Mouse (Mus musculus) MEL (cell line): ENCODE measurements around the gene Scfd2. TPM values are rescaled to one million over a fixed set of nuclear protein-coding genes. Genes with fewer than 3 reads are reported as not detected.

Experiments used
- DNase-seq: peaks from one replicate; pipeline ENCODE4 v3.0.0; 2011; ENCODE audit warnings: low read depth, low spot score
- H3K27ac ChIP-seq: 2 replicates; pipeline ENCODE4 v1.5.1; 2012; ENCODE audit warnings: low read depth, mild to moderate bottlenecking, control low read depth, low read length, moderate library complexity; ENCODE audit not compliant: control insufficient read depth
- H3K27me3 ChIP-seq, 2 experiments: fragments of 150-350 bp in 1 of 2; sonication (generic) in 1 of 2; 2 replicates each; pipeline ENCODE4 v1.6.1; 2012; ENCODE audit warnings: low read length in 2 of 2, mild to moderate bottlenecking in 2 of 2, improper control_type of control experiment in 1 of 2, moderate library complexity in 1 of 2; ENCODE audit not compliant: insufficient read depth in 2 of 2, control insufficient read depth in 1 of 2
- H3K36me3 ChIP-seq, 2 experiments: 2 replicates each; pipeline ENCODE4 v1.6.1; 2012 to 2014; ENCODE audit warnings: low read length in 2 of 2, improper control_type of control experiment in 1 of 2, inconsistent platforms in 1 of 2, mild to moderate bottlenecking in 1 of 2; ENCODE audit not compliant: insufficient read depth in 2 of 2, control insufficient read depth in 1 of 2
- H3K4me1 ChIP-seq, 2 experiments: fragments of 150-350 bp in 1 of 2; sonication (generic) in 1 of 2; 2 replicates each; pipeline ENCODE4 v1.6.1; 2012; ENCODE audit warnings: low read length in 2 of 2, improper control_type of control experiment in 1 of 2, mild to moderate bottlenecking in 1 of 2; ENCODE audit not compliant: insufficient read depth in 2 of 2, control insufficient read depth in 1 of 2
- H3K4me3 ChIP-seq, 2 experiments: fragments of 150-350 bp in 1 of 2; sonication (generic) in 1 of 2; 2 replicates each; pipeline ENCODE4 v1.5.1; 2012; ENCODE audit warnings: low read depth in 2 of 2, low read length in 2 of 2, mild to moderate bottlenecking in 2 of 2, moderate library complexity in 2 of 2, control low read depth in 1 of 2, improper control_type of control experiment in 1 of 2; ENCODE audit not compliant: control insufficient read depth in 1 of 2, insufficient read depth in 1 of 2
- H3K79me2 ChIP-seq: 2 replicates; pipeline ENCODE4 v1.6.1; 2012; ENCODE audit warnings: mild to moderate bottlenecking, low read length, moderate library complexity; ENCODE audit not compliant: control insufficient read depth, poor library complexity, insufficient read depth
- H3K9ac ChIP-seq: 2 replicates; pipeline ENCODE4 v1.6.1; 2012; ENCODE audit warnings: low read depth, mild to moderate bottlenecking, control low read depth, low read length, moderate library complexity; ENCODE audit not compliant: control insufficient read depth, poor library complexity, severe bottlenecking
- H3K9me3 ChIP-seq: fragments of 150-350 bp; sonication (generic); replicated peaks from 2 replicates; pipeline ENCODE4 v1.6.1; 2012; ENCODE audit warnings: mild to moderate bottlenecking, low read length, improper control_type of control experiment, moderate library complexity; ENCODE audit not compliant: insufficient read depth
- BHLHE40 ChIP-seq: IDR thresholded peaks from 2 replicates; pipeline ENCODE4 v1.6.1; 2012; ENCODE audit warnings: low read depth, mild to moderate bottlenecking, inconsistent platforms, low read length, improper control_type of control experiment, borderline replicate concordance
- E2F4 ChIP-seq: IDR thresholded peaks from 2 replicates; pipeline ENCODE4 v1.6.1; 2011; ENCODE audit warnings: low read depth, low read length, improper control_type of control experiment, borderline replicate concordance
- GABPA ChIP-seq: IDR thresholded peaks from 2 replicates; pipeline ENCODE4 v1.6.1; 2012; ENCODE audit warnings: low read depth, mild to moderate bottlenecking, inconsistent platforms, low read length, improper control_type of control experiment, moderate library complexity
- MAFK ChIP-seq: IDR thresholded peaks from 2 replicates; pipeline ENCODE4 v1.6.1; 2011; ENCODE audit warnings: low read depth, mild to moderate bottlenecking, low read length, improper control_type of control experiment, borderline replicate concordance
- MAZ ChIP-seq: IDR thresholded peaks from 2 replicates; pipeline ENCODE4 v1.6.1; 2012; ENCODE audit warnings: low read depth, mild to moderate bottlenecking, inconsistent platforms, low read length, improper control_type of control experiment
- MEF2A ChIP-seq: IDR thresholded peaks from 2 replicates; pipeline ENCODE4 v1.6.1; 2014; ENCODE audit warnings: low read depth, mild to moderate bottlenecking, inconsistent platforms, low read length, improper control_type of control experiment; ENCODE audit not compliant: poor library complexity, insufficient replicate concordance, severe bottlenecking; ENCODE audit errors: extremely low read depth
- NELFE ChIP-seq: IDR thresholded peaks from 2 replicates; pipeline ENCODE4 v1.6.1; 2011; ENCODE audit warnings: low read depth, low read length, improper control_type of control experiment
- POLR2A ChIP-seq, 2 experiments: IDR thresholded peaks; 2 replicates each; pipeline ENCODE4 v1.6.1; 2011 to 2012; ENCODE audit warnings: low read length in 2 of 2, mild to moderate bottlenecking in 2 of 2, control low read depth in 1 of 2, improper control_type of control experiment in 1 of 2, low read depth in 1 of 2, moderate library complexity in 1 of 2; ENCODE audit not compliant: control insufficient read depth in 1 of 2, insufficient read depth in 1 of 2, poor library complexity in 1 of 2
- POLR2AphosphoS5 ChIP-seq: IDR thresholded peaks from 2 replicates; pipeline ENCODE4 v1.6.1; 2012; ENCODE audit warnings: low read depth, borderline replicate concordance, mild to moderate bottlenecking, inconsistent platforms, low read length, moderate library complexity, mixed read lengths
- SIN3A ChIP-seq: IDR thresholded peaks from 2 replicates; pipeline ENCODE4 v1.6.1; 2012; ENCODE audit warnings: low read length, improper control_type of control experiment, inconsistent platforms
- SMC3 ChIP-seq: IDR thresholded peaks from 2 replicates; pipeline ENCODE4 v1.6.1; 2011; ENCODE audit warnings: low read depth, low read length, improper control_type of control experiment
- USF1 ChIP-seq: IDR thresholded peaks from 2 replicates; pipeline ENCODE4 v1.6.1; 2014; ENCODE audit warnings: low read depth, mild to moderate bottlenecking, inconsistent platforms, low read length, improper control_type of control experiment, moderate library complexity
- USF2 ChIP-seq, 2 experiments: IDR thresholded peaks; 2 replicates each; pipeline ENCODE4 v1.6.1; 2011 to 2012; ENCODE audit warnings: improper control_type of control experiment in 2 of 2, low read length in 2 of 2, borderline replicate concordance in 1 of 2, inconsistent platforms in 1 of 2, low read depth in 1 of 2, mild to moderate bottlenecking in 1 of 2; ENCODE audit not compliant: insufficient read depth in 1 of 2
- ZMIZ1 ChIP-seq: IDR thresholded peaks from 2 replicates; pipeline ENCODE4 v1.6.1; 2012; ENCODE audit warnings: low read depth, mild to moderate bottlenecking, inconsistent platforms, low read length, improper control_type of control experiment, moderate library complexity
- polyA plus RNA-seq, 2 experiments: library from polyadenylated mRNA; stranded (reverse) in 1 of 2; unstranded in 1 of 2; fragments of >175 nt in 1 of 2; fragments of >200 nt in 1 of 2; gene quantifications; 2 replicates each; pipeline versions ENCODE4 v1.2.1 to v1.2.4; 2012; ENCODE audit warnings: low replicate concordance in 2 of 2, low read depth in 1 of 2; ENCODE audit not compliant: insufficient read length in 2 of 2, insufficient read depth in 1 of 2, missing spikeins in 1 of 2
- total RNA-seq: library from RNA; depleted of rRNA; stranded (reverse); fragments of 300-350 nt; gene quantifications from 2 replicates; pipeline ENCODE4 v1.2.3, GENCODE M21; 2012

The Scfd2 gene
- total and polyA plus RNA-seq, 3 experiments = 18.8 to 20.3 TPM; not detected in 1

GRCm38 (mm10) chr5:74256705-74257104, 274.9 kb downstream of the Scfd2 start:
- Histone ChIP-seq H3K4me1 (no peaks in the 10 kb centered on the region), H3K79me2 (no peaks in the 10 kb centered on the region), H3K27ac (no peak overlapping the region), H3K4me3 (no peak overlapping the region), H3K36me3 (no peaks in the 10 kb centered on the region), H3K9ac (no peak overlapping the region), H3K9me3 (no peaks in the 10 kb centered on the region), H3K27me3 (no peaks in the 10 kb centered on the region)
- no peak for TF ChIP-seq GABPA
- TF ChIP-seq POLR2A (IDR thresholded peaks at IDR 0.05; ENCODE audit: control insufficient read depth in 1 of 2, insufficient read depth in 1 of 2, low read depth in 1 of 2, low read length in 2 of 2, poor library complexity in 1 of 2) = no peak
- no peak for TF ChIP-seq E2F4
- no peak for TF ChIP-seq SIN3A
- TF ChIP-seq SMC3 = no peak
- DNase-seq = no peak

GRCm38 (mm10) chr5:74254996-74255395, 276.6 kb downstream of the Scfd2 start:
- no peak for TF ChIP-seq BHLHE40
- no peak for TF ChIP-seq USF1
- no peak for TF ChIP-seq USF2 (IDR thresholded peaks at IDR 0.05; ENCODE audit: borderline replicate concordance in 1 of 2, insufficient read depth in 1 of 2, low read depth in 1 of 2, low read length in 2 of 2)
- TF ChIP-seq MEF2A = no peak
- TF ChIP-seq ZMIZ1 = no peak
- TF ChIP-seq E2F4 = no peak
- no peak for TF ChIP-seq MAZ
- no peak for TF ChIP-seq MAFK
- TF ChIP-seq NELFE = no peak
- no peak for TF ChIP-seq POLR2AphosphoS5
- H3K27me3 ChIP-seq = no peaks in the 10 kb centered on the region
- H3K4me1 ChIP-seq = no peaks in the 10 kb centered on the region
- no peak overlapping the region for H3K4me3 ChIP-seq
- no peaks in the 10 kb centered on the region for H3K36me3 ChIP-seq
- no peaks in the 10 kb centered on the region for H3K79me2 ChIP-seq
- no peak for DNase-seq
- H3K9me3 ChIP-seq = no peaks in the 10 kb centered on the region
- H3K27ac ChIP-seq = no peak overlapping the region
- no peak overlapping the region for H3K9ac ChIP-seq
